Comparison of ENCODE assay signal across 10 mouse cellular contexts in genomic region chr9:43206022-43206390, GRCm38 (mm10). TPM values are rescaled to one million over a fixed set of nuclear protein-coding genes. Genes with fewer than 3 reads are reported as not detected.
A peak's percentile ranks its signal among the peaks of the same experiment; 100 is the strongest.
DNase-seq lines count a peak whose midpoint lies in the region; ATAC-seq and TF ChIP-seq lines count a peak whose summit lies in the region.
"Had no signal": no experiment of that assay in that cellular context is flagged by ENCODE, and none has a peak within 500 bp of the region (broad histone marks: within the 10 kb centered on the region; RNA-seq: fewer than 3 reads in every experiment).

No protein-coding gene starts in this region.

- H3K9me3 ChIP-seq in lung, embryonic 14.5 days (ENCODE audit: low read depth, low read length), result no peaks in the 10 kb centered on the region
- H3K9me3 ChIP-seq in forebrain, embryonic 14.5 days (replicated peaks; ENCODE audit: control insufficient read depth, low read length), result no peaks in the 10 kb centered on the region
- no peaks in the 10 kb centered on the region for H3K9me3 ChIP-seq in limb, embryonic 14.5 days (ENCODE audit: control insufficient read depth, low read length)
- H3K9me3 ChIP-seq in stomach, embryonic 15.5 days, result no peaks in the 10 kb centered on the region

- no peak for TF ChIP-seq POLR2A in limb, embryonic 14.5 days (IDR thresholded peaks at IDR 0.05; ENCODE audit: borderline replicate concordance, extremely low read depth, insufficient read depth, insufficient read length)

- no peak for DNase-seq in lung, embryonic 14.5 days
- DNase-seq in lung, postnatal 14 days, result no peak
- no peak for DNase-seq in forebrain, embryonic 14.5 days (ENCODE audit: low spot score)
- no peak for DNase-seq in limb, embryonic 14.5 days (ENCODE audit: low spot score)
- DNase-seq in urinary bladder, postnatal 10 days (ENCODE audit: low spot score), result no peak
- no peak for DNase-seq in left cerebral cortex, adult 9 months (ENCODE audit: low spot score in 2 of 2)
- no peak for DNase-seq in adrenal gland, adult 18-20 months (ENCODE audit: low spot score in 2 of 2)

- no peak overlapping the region for H3K27ac ChIP-seq in lung, embryonic 14.5 days (ENCODE audit: low read depth)
- no peak overlapping the region for H3K27ac ChIP-seq in forebrain, embryonic 14.5 days (ENCODE audit: low read depth, low read length)
- no peak overlapping the region for H3K27ac ChIP-seq in limb, embryonic 14.5 days (replicated peaks; ENCODE audit: low read depth, low read length)
- no peak overlapping the region for H3K27ac ChIP-seq in stomach, embryonic 15.5 days

- H3K27me3 ChIP-seq in lung, embryonic 14.5 days (ENCODE audit: insufficient read depth, low read length), result peaks cover 23% of the 10 kb centered on the region
- H3K27me3 ChIP-seq in forebrain, embryonic 14.5 days (replicated peaks; ENCODE audit: control insufficient read depth, insufficient read depth, low read length), result peaks cover 30% of the 10 kb centered on the region
- H3K27me3 ChIP-seq in limb, embryonic 14.5 days (ENCODE audit: control insufficient read depth, insufficient read depth, low read length), result peaks cover 25% of the 10 kb centered on the region
- peaks cover 25% of the 10 kb centered on the region for H3K27me3 ChIP-seq in stomach, embryonic 15.5 days (replicated peaks)

- peak overlapping the region; percentile 14; the same call in 1 of the 2 replicates for H3K9ac ChIP-seq in lung, embryonic 14.5 days
- H3K9ac ChIP-seq in forebrain, embryonic 14.5 days (ENCODE audit: low read length), result 0 out of 2 replicates have a peak overlapping the region, but pooled peaks have one; percentile 21
- peak overlapping the region; percentile 36; the same call in 1 of the 2 replicates for H3K9ac ChIP-seq in limb, embryonic 14.5 days (ENCODE audit: low read depth, low read length, severe bottlenecking)
- H3K9ac ChIP-seq in stomach, embryonic 15.5 days, result no peak overlapping the region

- H3K4me3 ChIP-seq in lung, embryonic 14.5 days (ENCODE audit: low read depth, low read length), result peak overlapping the region; percentile 30
- peak overlapping the region; percentile 19 for H3K4me3 ChIP-seq in forebrain, embryonic 14.5 days (ENCODE audit: low read depth, low read length)
- peak overlapping the region; percentile 36 for H3K4me3 ChIP-seq in limb, embryonic 14.5 days (replicated peaks; ENCODE audit: low read length)
- peak overlapping the region; percentile 36 for H3K4me3 ChIP-seq in stomach, embryonic 15.5 days (replicated peaks)

- 0 out of 2 replicates have a peak, but pooled peaks cover 4% of the 10 kb centered on the region for H3K4me1 ChIP-seq in lung, embryonic 14.5 days (ENCODE audit: insufficient read depth)
- peaks cover 15% of the 10 kb centered on the region for H3K4me1 ChIP-seq in forebrain, embryonic 14.5 days (ENCODE audit: control insufficient read depth, insufficient read depth, low read length)
- peaks cover 22% of the 10 kb centered on the region for H3K4me1 ChIP-seq in limb, embryonic 14.5 days (ENCODE audit: control insufficient read depth, insufficient read depth, low read length)
- peaks cover 33% of the 10 kb centered on the region for H3K4me1 ChIP-seq in stomach, embryonic 15.5 days

- H3K4me2 ChIP-seq in lung, embryonic 14.5 days, result peak overlapping the region; percentile 59
- peak overlapping the region; percentile 47 for H3K4me2 ChIP-seq in forebrain, embryonic 14.5 days (ENCODE audit: low read length)
- H3K4me2 ChIP-seq in limb, embryonic 14.5 days (replicated peaks; ENCODE audit: low read depth, low read length, severe bottlenecking), result peak overlapping the region; percentile 62
- H3K4me2 ChIP-seq in stomach, embryonic 15.5 days, result peak overlapping the region; percentile 85

- TF ChIP-seq CTCF in lung, embryonic 14.5 days (IDR thresholded peaks at IDR 0.05; ENCODE audit: low read depth), result no peak

- no peak for ATAC-seq in lung, embryonic 14.5 days (ENCODE audit: insufficient read depth)
- no peak for ATAC-seq in forebrain, embryonic 14.5 days
- ATAC-seq in limb, embryonic 14.5 days (ENCODE audit: low FRiP score, low read depth), result no peak
- ATAC-seq in stomach, embryonic 15.5 days (ENCODE audit: insufficient read depth, low FRiP score, low read depth), result no peak
- ATAC-seq: Patski had no signal

- H3K36me3 ChIP-seq in lung, embryonic 14.5 days (ENCODE audit: insufficient read depth), result no peaks in the 10 kb centered on the region
- no peaks in the 10 kb centered on the region for H3K36me3 ChIP-seq in forebrain, embryonic 14.5 days (ENCODE audit: control insufficient read depth, insufficient read depth, low read length)
- no peaks in the 10 kb centered on the region for H3K36me3 ChIP-seq in limb, embryonic 14.5 days (ENCODE audit: control insufficient read depth, insufficient read depth, low read length)
- no peaks in the 10 kb centered on the region for H3K36me3 ChIP-seq in stomach, embryonic 15.5 days

- 2% methylated on average over 15 of the region's 15 CpGs for WGBS in lung, embryonic 14.5 days
- 8% methylated on average over 15 of the region's 15 CpGs for WGBS in forebrain, embryonic 14.5 days
- 4% methylated on average over 12 of the region's 15 CpGs for WGBS in limb, embryonic 14.5 days
- 3% methylated on average over 15 of the region's 15 CpGs for WGBS in stomach, embryonic 15.5 days

RNA-seq across cellular contexts. Expression of gene Pou2f3, which starts 4.2 kb away (rescaled TPM):
- polyA plus RNA-seq in lung, embryonic 14.5 days (2014; fragmentation: Nextera tagmentation; extraction: Ambion mirVana), result 0.08 and 0.16 TPM in 2 replicates
- not detected in 2 replicates for polyA plus RNA-seq in forebrain, embryonic 14.5 days (2014; fragmentation: Nextera tagmentation; extraction: Ambion mirVana)
- polyA plus RNA-seq in limb, embryonic 14.5 days (2012; rRNA removed), result 6.5 and 6.9 TPM in 2 replicates
- 5.2 and 7.9 TPM in 2 replicates for polyA plus RNA-seq in limb, embryonic 14.5 days (2014; fragmentation: Nextera tagmentation; extraction: Ambion mirVana)
- 0.54 and 0.68 TPM in 2 replicates for polyA plus RNA-seq in stomach, embryonic 15.5 days (2015; fragmentation: Nextera tagmentation; extraction: Ambion mirVana)
- under 1 TPM; 0.20 to 0.22 TPM for total RNA-seq in adrenal gland, adult 18-20 months (2021)
- total RNA-seq: layer of hippocampus, postnatal 14 days had no signal

RNA-seq across cellular contexts. Expression of gene Oaf, which starts 33.7 kb away (rescaled TPM):
- polyA plus RNA-seq in lung, embryonic 14.5 days (2014; fragmentation: Nextera tagmentation; extraction: Ambion mirVana), result 84.5 and 95.4 TPM in 2 replicates
- 7.0 and 10.3 TPM in 2 replicates for polyA plus RNA-seq in forebrain, embryonic 14.5 days (2014; fragmentation: Nextera tagmentation; extraction: Ambion mirVana)
- polyA plus RNA-seq in limb, embryonic 14.5 days (2012; rRNA removed), result 149 and 154 TPM in 2 replicates
- polyA plus RNA-seq in limb, embryonic 14.5 days (2014; fragmentation: Nextera tagmentation; extraction: Ambion mirVana), result 145 and 172 TPM in 2 replicates
- polyA plus RNA-seq in stomach, embryonic 15.5 days (2015; fragmentation: Nextera tagmentation; extraction: Ambion mirVana), result 60.6 and 65.7 TPM in 2 replicates
- 10 to 100 TPM in 1 of 2 experiments, 1 to 10 TPM in 1; 9.9 to 38.0 TPM for total RNA-seq in adrenal gland, adult 18-20 months (2021)
